Mouse (Mus musculus) layer of hippocampus, adult 9-10 months (tissue): ENCODE measurements at regions not wholly inside any gene's neighbourhood (a gene's known extent, or its start where the extent isn't known, plus 50 kb on each side); places are given as distances from the start of the nearest gene placed in this dataset.

Experiments used
- DNase-seq: peaks from one replicate; pipeline ENCODE4 v3.0.0; 2022; ENCODE audit warnings: low spot score

GRCm38 (mm10) chr7:136798605-136799004 is 95.8 kb upstream of the Mgmt start:
- DNase-seq, result no peak

GRCm38 (mm10) chr7:136807101-136807500 is 87.3 kb upstream of the Mgmt start:
- DNase-seq, result no peak

GRCm38 (mm10) chr7:136807968-136808367 is 86.4 kb upstream of the Mgmt start:
- no peak for DNase-seq

- no peak for DNase-seq
These were observed 84.8 kb upstream of the Mgmt start for GRCm38 (mm10) chr7:136809576-136809975.

- no peak for DNase-seq
These were observed 80.6 kb upstream of the Mgmt start for GRCm38 (mm10) chr7:136813691-136814325.

- DNase-seq, result no peak
These were observed 79.7 kb upstream of the Mgmt start for GRCm38 (mm10) chr7:136814751-136815150.

- no peak for DNase-seq
These were observed 74.1 kb upstream of the Mgmt start for GRCm38 (mm10) chr7:136820291-136820690.

- no peak for DNase-seq
These were observed 68.8 kb upstream of the Mgmt start for GRCm38 (mm10) chr7:136825647-136826046.

GRCm38 (mm10) chr7:136829621-136830313 is 64.6 kb upstream of the Mgmt start:
- no peak for DNase-seq

- no peak for DNase-seq
These were observed 62.0 kb upstream of the Mgmt start for GRCm38 (mm10) chr7:136832419-136832818.

- no peak for DNase-seq
These were observed 55.4 kb upstream of the Mgmt start for GRCm38 (mm10) chr7:136838971-136839370.

- DNase-seq, result no peak
These were observed 54.2 kb upstream of the Mgmt start for GRCm38 (mm10) chr7:136840224-136840623.

GRCm38 (mm10) chr7:136842751-136843150 is 51.7 kb upstream of the Mgmt start:
- no peak for DNase-seq

GRCm38 (mm10) chr7:136844282-136844681 is 50.1 kb upstream of the Mgmt start:
- no peak for DNase-seq
